Mouse (Mus musculus) liver, adult 2 months (tissue): ENCODE measurements around the gene Arhgap45. TPM values are rescaled to one million over a fixed set of nuclear protein-coding genes. Genes with fewer than 3 reads are reported as not detected.

Experiments used
- DNase-seq: peaks from one replicate; pipeline ENCODE4 v3.0.0-alpha.2; 2011; ENCODE audit warnings: low read depth, low spot score; ENCODE audit errors: extremely low read depth
- H3K27ac ChIP-seq: fragments of 200-500 bp; replicated peaks from 2 replicates; pipeline ENCODE4 v1.5.1; 2012; ENCODE audit warnings: low read depth, mild to moderate bottlenecking, control low read depth, inconsistent platforms, low read length; ENCODE audit not compliant: insufficient read depth
- H3K27me3 ChIP-seq: fragments of 200-500 bp; 2 replicates; pipeline ENCODE4 v1.6.1; 2012; ENCODE audit warnings: mild to moderate bottlenecking, moderate library complexity, low read length, inconsistent platforms; ENCODE audit not compliant: control insufficient read depth, insufficient read depth
- H3K36me3 ChIP-seq: fragments of 200-500 bp; 2 replicates; pipeline ENCODE4 v1.6.1; 2012; ENCODE audit warnings: low read length, inconsistent platforms; ENCODE audit not compliant: control insufficient read depth, insufficient read depth
- H3K4me1 ChIP-seq: fragments of 200-500 bp; 2 replicates; pipeline ENCODE4 v1.6.1; 2011; ENCODE audit warnings: low read length; ENCODE audit not compliant: control insufficient read depth, insufficient read depth
- H3K4me3 ChIP-seq: fragments of 200-500 bp; 2 replicates; pipeline ENCODE4 v1.5.1; 2011; ENCODE audit warnings: low read depth, mild to moderate bottlenecking, control low read depth, low read length, moderate library complexity; ENCODE audit not compliant: insufficient read depth
- H3K79me2 ChIP-seq: fragments of 200-500 bp; 2 replicates; pipeline ENCODE4 v1.6.1; 2012; ENCODE audit warnings: inconsistent platforms, mild to moderate bottlenecking, low read length, moderate library complexity; ENCODE audit not compliant: control insufficient read depth, insufficient read depth
- H3K9ac ChIP-seq: fragments of 200-500 bp; 2 replicates; pipeline ENCODE4 v1.6.1; 2012; ENCODE audit warnings: low read depth, mild to moderate bottlenecking, control low read depth, inconsistent platforms, low read length
- CTCF ChIP-seq: fragments of 200-500 bp; IDR thresholded peaks from 2 replicates; pipeline ENCODE4 v1.5.1; 2011; ENCODE audit warnings: low read depth, low read length, control low read depth
- POLR2A ChIP-seq: fragments of 200-500 bp; IDR thresholded peaks from 2 replicates; pipeline ENCODE4 v1.6.1; 2011; ENCODE audit warnings: low read length, control low read depth; ENCODE audit not compliant: insufficient read depth; ENCODE audit errors: extremely low read depth
- WGBS: fragments of 180-500 bp; shearing (Covaris S2); methylation state at CpG from one replicate; pipeline ENCODE4 v1.1.7; 2018; 5-methylcytosine and 5-hydroxymethylcytosine counted together
- polyA plus RNA-seq: library from polyadenylated mRNA; depleted of rRNA; stranded (reverse); fragments of >200 nt; gene quantifications from 2 replicates; pipeline ENCODE4 v1.2.3, GENCODE M21; 2012
- total RNA-seq: library from RNA; depleted of rRNA; stranded (reverse); fragments of >200 nt; gene quantifications from 2 replicates; pipeline ENCODE4 v1.2.3, GENCODE M21; 2014

The Arhgap45 gene
- total and polyA plus RNA-seq, 2 experiments, result 4.5 to 10.9 TPM

- Histone ChIP-seq H3K79me2 (no peaks in the 10 kb centered on the region), H3K36me3 (no peaks in the 10 kb centered on the region), H3K4me3 (no peak overlapping the region), H3K4me1 (peaks cover 5% of the 10 kb centered on the region; the same call in 1 of the 2 replicates), H3K27me3 (no peaks in the 10 kb centered on the region), H3K9ac (no peak overlapping the region), H3K27ac (no peak overlapping the region)
- WGBS, result 95% methylated on average over 13 of the region's 13 CpGs
- DNase-seq, result no peak
- TF ChIP-seq POLR2A, result no peak
- no peak for TF ChIP-seq CTCF
These were observed 12.0 kb downstream of the Arhgap45 start for GRCm38 (mm10) chr10:80028521-80028846.

- H3K4me3 ChIP-seq, result no peak overlapping the region
- DNase-seq, result no peak
- no peaks in the 10 kb centered on the region for H3K36me3 ChIP-seq
- H3K27ac ChIP-seq, result no peak overlapping the region
- TF ChIP-seq CTCF, result no peak
- no peak for TF ChIP-seq POLR2A
- no peak overlapping the region for H3K9ac ChIP-seq
- no peaks in the 10 kb centered on the region for H3K27me3 ChIP-seq
- WGBS, result 89% methylated on average over 9 of the region's 9 CpGs
- H3K79me2 ChIP-seq, result no peaks in the 10 kb centered on the region
- H3K4me1 ChIP-seq, result peaks cover 7% of the 10 kb centered on the region; the same call in 1 of the 2 replicates
These were observed 13.7 kb downstream of the Arhgap45 start for GRCm38 (mm10) chr10:80030191-80030590.

- Histone ChIP-seq H3K4me1 (peaks cover 7% of the 10 kb centered on the region; the same call in 1 of the 2 replicates), H3K36me3 (peaks cover under 1% of the 10 kb centered on the region; the same call in 1 of the 2 replicates), H3K4me3 (no peak overlapping the region), H3K27me3 (no peaks in the 10 kb centered on the region), H3K9ac (no peak overlapping the region), H3K27ac (no peak overlapping the region), H3K79me2 (no peaks in the 10 kb centered on the region)
- no peak for TF ChIP-seq POLR2A
- no peak for TF ChIP-seq CTCF
- 90% methylated on average over 17 of the region's 17 CpGs for WGBS
- DNase-seq, result no peak
These were observed 14.3 kb downstream of the Arhgap45 start for GRCm38 (mm10) chr10:80030736-80031135.

- peak overlapping the region; percentile 30 for H3K27ac ChIP-seq
These were observed 16.5 kb downstream of the Arhgap45 start for GRCm38 (mm10) chr10:80032799-80033480.

GRCm38 (mm10) chr10:80033511-80034391, 17.3 kb downstream of the Arhgap45 start:
- H3K27ac ChIP-seq, result peak overlapping the region; percentile 35
- H3K9ac ChIP-seq, result no peak overlapping the region
- peak; percentile 42 for DNase-seq

More at GRCm38 (mm10) chr10:80032799-80033480, 16.5 kb downstream of the Arhgap45 start:
- Histone ChIP-seq H3K36me3 (peaks cover 3% of the 10 kb centered on the region; the same call in 1 of the 2 replicates), H3K27me3 (no peaks in the 10 kb centered on the region), H3K79me2 (no peaks in the 10 kb centered on the region), H3K4me1 (peaks cover 7% of the 10 kb centered on the region; the same call in 1 of the 2 replicates), H3K4me3 (no peak overlapping the region), H3K9ac (no peak overlapping the region)
- peak; percentile 33 for DNase-seq
- 5% methylated on average over 5 of the region's 5 CpGs for WGBS
- TF ChIP-seq CTCF (no peak), POLR2A (no peak)

More at GRCm38 (mm10) chr10:80033511-80034391, 17.3 kb downstream of the Arhgap45 start:
- H3K4me3 ChIP-seq, result no peak overlapping the region
- H3K27me3 ChIP-seq, result no peaks in the 10 kb centered on the region
- H3K36me3 ChIP-seq, result peaks cover 3% of the 10 kb centered on the region; the same call in 1 of the 2 replicates
- WGBS, result 37% methylated on average over 9 of the region's 9 CpGs
- peaks cover 5% of the 10 kb centered on the region; the same call in 1 of the 2 replicates for H3K79me2 ChIP-seq
- H3K4me1 ChIP-seq, result peaks cover 11% of the 10 kb centered on the region; the same call in 1 of the 2 replicates
- TF ChIP-seq POLR2A (no peak), CTCF (peak; percentile 62)
